Mouse (Mus musculus): Measurements from ENCODE around the gene Mn1.

DNA sequence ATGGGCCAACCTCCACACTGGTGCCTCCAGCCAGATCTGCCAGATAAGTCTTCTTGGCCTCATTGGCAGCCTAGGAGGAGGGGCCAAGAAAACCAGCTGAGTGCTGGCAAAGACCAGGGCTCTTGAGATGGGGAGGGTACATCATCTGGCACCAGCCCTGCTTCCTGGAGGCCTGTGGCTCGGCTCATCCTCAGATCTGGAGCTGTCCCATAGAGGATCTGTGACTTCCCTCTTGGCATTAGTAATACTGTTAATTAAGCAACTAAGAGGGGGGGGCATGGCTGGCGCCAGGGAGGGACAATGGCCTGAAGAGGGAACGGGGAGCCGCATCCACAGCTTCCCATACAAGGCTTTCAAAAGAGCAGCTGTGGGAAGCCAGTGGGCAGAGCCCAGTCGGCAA lies 58.6 kb downstream of the Mn1 start:
- no peak for TF ChIP-seq POLR2A (IDR thresholded peaks at IDR 0.05; ENCODE audit: insufficient read length, low read depth)
- TF ChIP-seq MYOG (IDR thresholded peaks at IDR 0.05; ENCODE audit: control insufficient read depth in 1 of 3, insufficient read depth in 1 of 3, insufficient read length in 2 of 3, low read depth in 2 of 3), result no peak
- no peak for TF ChIP-seq TCF12 (IDR thresholded peaks at IDR 0.05; ENCODE audit: insufficient read depth, poor library complexity, severe bottlenecking)
- no peak for TF ChIP-seq REST (IDR thresholded peaks at IDR 0.05; ENCODE audit: insufficient read depth, insufficient read length)
- TF ChIP-seq CEBPB (IDR thresholded peaks at IDR 0.05; ENCODE audit: insufficient read depth, poor library complexity, severe bottlenecking), result no peak
